Mouse (Mus musculus): ENCODE measurements around the gene Krtap4-7. TPM values are rescaled to one million over a fixed set of nuclear protein-coding genes. Genes with fewer than 3 reads are reported as not detected.

Krtap4-7 gene
- polyA plus RNA-seq, 1 experiment from 2014 or later: not detected

GRCm38 (mm10) chr11:99650136-99650535, 6.2 kb upstream of the Krtap4-7 start, which contains the start of gene Gm11555:
Gene Gm11555, minus strand, starts transcription at chr11:99650236.
- no peak within 1 kb of the TSS for H3K4me3 ChIP-seq (ENCODE audit: low read length)
- no peak for ATAC-seq (ENCODE audit: low FRiP score, low TSS enrichment)
- H3K27ac ChIP-seq (ENCODE audit: low read depth, low read length): no peak within 1 kb of the TSS
- H3K9ac ChIP-seq (ENCODE audit: low read depth, low read length): no peak within 1 kb of the TSS
- no peaks in the 10 kb centered on the region for H3K4me1 ChIP-seq (ENCODE audit: control insufficient read depth, insufficient read depth, low read length)
- H3K9me3 ChIP-seq (ENCODE audit: control insufficient read depth, low read length): no peaks in the 10 kb centered on the region
- no peaks in the 10 kb centered on the region for H3K36me3 ChIP-seq (ENCODE audit: control insufficient read depth, insufficient read depth, low read length)
- WGBS: 90% methylated on average over 2 of the region's 2 CpGs
- H3K27me3 ChIP-seq (ENCODE audit: control insufficient read depth, insufficient read depth, low read length): no peaks in the 10 kb centered on the region
- no peak within 1 kb of the TSS for H3K4me2 ChIP-seq (replicated peaks; ENCODE audit: low read depth, low read length)

GRCm38 (mm10) chr11:99646444-99646843, 2.6 kb upstream of the Krtap4-7 start:
- Histone ChIP-seq H3K4me3 (ENCODE audit: low read length) (no peak overlapping the region), H3K9ac (ENCODE audit: low read depth, low read length) (no peak overlapping the region), H3K27ac (ENCODE audit: low read depth, low read length) (no peak overlapping the region), H3K27me3 (ENCODE audit: control insufficient read depth, insufficient read depth, low read length) (no peaks in the 10 kb centered on the region), H3K4me2 (replicated peaks; ENCODE audit: low read depth, low read length) (no peak overlapping the region), H3K4me1 (ENCODE audit: control insufficient read depth, insufficient read depth, low read length) (no peaks in the 10 kb centered on the region), H3K36me3 (ENCODE audit: control insufficient read depth, insufficient read depth, low read length) (no peaks in the 10 kb centered on the region), H3K9me3 (ENCODE audit: control insufficient read depth, low read length) (no peaks in the 10 kb centered on the region)
- WGBS: 83% methylated on average over 15 of the region's 15 CpGs
- no peak for ATAC-seq (ENCODE audit: low FRiP score, low TSS enrichment)

GRCm38 (mm10) chr11:99644351-99644750, 462 bp upstream of the Krtap4-7 start:
- Histone ChIP-seq H3K36me3 (ENCODE audit: control insufficient read depth, insufficient read depth, low read length) (no peaks in the 10 kb centered on the region), H3K27me3 (ENCODE audit: control insufficient read depth, insufficient read depth, low read length) (no peaks in the 10 kb centered on the region), H3K4me3 (ENCODE audit: low read length) (no peak overlapping the region), H3K4me2 (replicated peaks; ENCODE audit: low read depth, low read length) (no peak overlapping the region), H3K4me1 (ENCODE audit: control insufficient read depth, insufficient read depth, low read length) (no peaks in the 10 kb centered on the region), H3K27ac (ENCODE audit: low read depth, low read length) (no peak overlapping the region), H3K9me3 (ENCODE audit: control insufficient read depth, low read length) (no peaks in the 10 kb centered on the region), H3K9ac (ENCODE audit: low read depth, low read length) (no peak overlapping the region)
- no peak for ATAC-seq (ENCODE audit: low FRiP score, low TSS enrichment)
- 81% methylated on average over 3 of the region's 3 CpGs for WGBS

GRCm38 (mm10) chr11:99640926-99641325, 3.0 kb downstream of the Krtap4-7 start:
- H3K36me3 ChIP-seq (ENCODE audit: control insufficient read depth, insufficient read depth, low read length): no peaks in the 10 kb centered on the region
- H3K9me3 ChIP-seq (ENCODE audit: control insufficient read depth, low read length): no peaks in the 10 kb centered on the region
- no peak overlapping the region for H3K9ac ChIP-seq (ENCODE audit: low read depth, low read length)
- no peaks in the 10 kb centered on the region for H3K27me3 ChIP-seq (ENCODE audit: control insufficient read depth, insufficient read depth, low read length)
- no peak for ATAC-seq (ENCODE audit: low FRiP score, low TSS enrichment)
- no peak overlapping the region for H3K27ac ChIP-seq (ENCODE audit: low read depth, low read length)
- H3K4me2 ChIP-seq (replicated peaks; ENCODE audit: low read depth, low read length): no peak overlapping the region
- H3K4me3 ChIP-seq (ENCODE audit: low read length): no peak overlapping the region
- no peaks in the 10 kb centered on the region for H3K4me1 ChIP-seq (ENCODE audit: control insufficient read depth, insufficient read depth, low read length)
- 45% methylated on average over 1 of the region's 1 CpGs for WGBS

- ATAC-seq (ENCODE audit: low FRiP score, low TSS enrichment): no peak
- Histone ChIP-seq H3K9me3 (ENCODE audit: control insufficient read depth, low read length) (no peaks in the 10 kb centered on the region), H3K36me3 (ENCODE audit: control insufficient read depth, insufficient read depth, low read length) (no peaks in the 10 kb centered on the region), H3K4me1 (ENCODE audit: control insufficient read depth, insufficient read depth, low read length) (no peaks in the 10 kb centered on the region), H3K9ac (ENCODE audit: low read depth, low read length) (no peak overlapping the region), H3K27me3 (ENCODE audit: control insufficient read depth, insufficient read depth, low read length) (no peaks in the 10 kb centered on the region), H3K4me3 (ENCODE audit: low read length) (no peak overlapping the region), H3K27ac (ENCODE audit: low read depth, low read length) (no peak overlapping the region), H3K4me2 (replicated peaks; ENCODE audit: low read depth, low read length) (no peak overlapping the region)
- WGBS: 78% methylated on average over 1 of the region's 1 CpGs
Observed at GRCm38 (mm10) chr11:99637086-99637485, 6.8 kb downstream of the Krtap4-7 start.

GRCm38 (mm10) chr11:99634653-99635134, 9.2 kb downstream of the Krtap4-7 start, which contains the start of gene Krtap4-2:
Gene Krtap4-2, minus strand, starts transcription at chr11:99635084.
- Histone ChIP-seq H3K36me3 (ENCODE audit: control insufficient read depth, insufficient read depth, low read length) (no peaks in the 10 kb centered on the region), H3K27ac (ENCODE audit: low read depth, low read length) (no peak within 1 kb of the TSS), H3K4me1 (ENCODE audit: control insufficient read depth, insufficient read depth, low read length) (no peaks in the 10 kb centered on the region), H3K9ac (ENCODE audit: low read depth, low read length) (no peak within 1 kb of the TSS), H3K27me3 (ENCODE audit: control insufficient read depth, insufficient read depth, low read length) (no peaks in the 10 kb centered on the region), H3K4me2 (replicated peaks; ENCODE audit: low read depth, low read length) (no peak within 1 kb of the TSS), H3K9me3 (ENCODE audit: control insufficient read depth, low read length) (no peaks in the 10 kb centered on the region), H3K4me3 (ENCODE audit: low read length) (no peak within 1 kb of the TSS)
- WGBS: 25% methylated on average over 8 of the region's 8 CpGs
- ATAC-seq (ENCODE audit: low FRiP score, low TSS enrichment): no peak

GRCm38 (mm10) chr11:99633293-99633692, 10.6 kb downstream of the Krtap4-7 start:
- Histone ChIP-seq H3K36me3 (ENCODE audit: control insufficient read depth, insufficient read depth, low read length) (no peaks in the 10 kb centered on the region), H3K27ac (ENCODE audit: low read depth, low read length) (no peak overlapping the region), H3K4me2 (replicated peaks; ENCODE audit: low read depth, low read length) (no peak overlapping the region), H3K27me3 (ENCODE audit: control insufficient read depth, insufficient read depth, low read length) (no peaks in the 10 kb centered on the region), H3K4me3 (ENCODE audit: low read length) (no peak overlapping the region), H3K4me1 (ENCODE audit: control insufficient read depth, insufficient read depth, low read length) (no peaks in the 10 kb centered on the region), H3K9ac (ENCODE audit: low read depth, low read length) (no peak overlapping the region), H3K9me3 (ENCODE audit: control insufficient read depth, low read length) (no peaks in the 10 kb centered on the region)
- ATAC-seq (ENCODE audit: low FRiP score, low TSS enrichment): no peak
- WGBS: 61% methylated on average over 2 of the region's 2 CpGs

- Histone ChIP-seq H3K4me1 (ENCODE audit: control insufficient read depth, insufficient read depth, low read length) (no peaks in the 10 kb centered on the region), H3K27me3 (ENCODE audit: control insufficient read depth, insufficient read depth, low read length) (no peaks in the 10 kb centered on the region), H3K27ac (ENCODE audit: low read depth, low read length) (no peak overlapping the region), H3K9ac (ENCODE audit: low read depth, low read length) (no peak overlapping the region), H3K36me3 (ENCODE audit: control insufficient read depth, insufficient read depth, low read length) (no peaks in the 10 kb centered on the region), H3K4me3 (ENCODE audit: low read length) (no peak overlapping the region), H3K4me2 (replicated peaks; ENCODE audit: low read depth, low read length) (no peak overlapping the region), H3K9me3 (ENCODE audit: control insufficient read depth, low read length) (no peaks in the 10 kb centered on the region)
- ATAC-seq (ENCODE audit: low FRiP score, low TSS enrichment): no peak
- 71% methylated on average over 3 of the region's 3 CpGs for WGBS
Observed at GRCm38 (mm10) chr11:99630890-99631289, 13.0 kb downstream of the Krtap4-7 start.

- 87% methylated on average over 4 of the region's 4 CpGs for WGBS
- Histone ChIP-seq H3K9ac (ENCODE audit: low read depth, low read length) (no peak within 1 kb of the TSS), H3K27ac (ENCODE audit: low read depth, low read length) (no peak within 1 kb of the TSS), H3K36me3 (ENCODE audit: control insufficient read depth, insufficient read depth, low read length) (no peaks in the 10 kb centered on the region), H3K4me3 (ENCODE audit: low read length) (no peak within 1 kb of the TSS), H3K9me3 (ENCODE audit: control insufficient read depth, low read length) (no peaks in the 10 kb centered on the region), H3K4me1 (ENCODE audit: control insufficient read depth, insufficient read depth, low read length) (no peaks in the 10 kb centered on the region), H3K4me2 (replicated peaks; ENCODE audit: low read depth, low read length) (no peak within 1 kb of the TSS), H3K27me3 (ENCODE audit: control insufficient read depth, insufficient read depth, low read length) (no peaks in the 10 kb centered on the region)
- no peak for ATAC-seq (ENCODE audit: low FRiP score, low TSS enrichment)
Observed at GRCm38 (mm10) chr11:99628138-99628537, 15.8 kb downstream of the Krtap4-7 start, which contains the start of gene Krtap4-1. Gene Krtap4-1, minus strand, starts transcription at chr11:99628238.

Measured in kidney, embryonic 14.5 days (tissue).